Comparison of ENCODE assay signal across 9 mouse cellular contexts in genomic region chr6:8949665-8950201, GRCm38 (mm10). TPM values are rescaled to one million over a fixed set of nuclear protein-coding genes. Genes with fewer than 3 reads are reported as not detected.
DNase-seq lines count a peak whose midpoint lies in the region; ATAC-seq lines count a peak whose summit lies in the region.
"Had no signal": no experiment of that assay in that cellular context is flagged by ENCODE, and none has a peak within 500 bp of the region (broad histone marks: within the 10 kb centered on the region; RNA-seq: fewer than 3 reads in every experiment).

No protein-coding gene starts in this region.

- H3K9me3 ChIP-seq in heart, embryonic 11.5 days (replicated peaks; ENCODE audit: control insufficient read depth, low read length), result no peaks in the 10 kb centered on the region
- no peaks in the 10 kb centered on the region for H3K9me3 ChIP-seq in forebrain, embryonic 15.5 days
- no peaks in the 10 kb centered on the region for H3K9me3 ChIP-seq in limb, embryonic 13.5 days
- H3K9me3 ChIP-seq: G1E had no signal

- no peaks in the 10 kb centered on the region for H3K36me3 ChIP-seq in heart, embryonic 11.5 days (ENCODE audit: control insufficient read depth, insufficient read depth, low read length)
- H3K36me3 ChIP-seq in forebrain, embryonic 15.5 days, result no peaks in the 10 kb centered on the region
- no peaks in the 10 kb centered on the region for H3K36me3 ChIP-seq in limb, embryonic 13.5 days
- H3K36me3 ChIP-seq: G1E had no signal

- H3K27me3 ChIP-seq in heart, embryonic 11.5 days (ENCODE audit: control insufficient read depth, insufficient read depth, low read length), result peaks cover 72% of the 10 kb centered on the region
- H3K27me3 ChIP-seq in forebrain, embryonic 15.5 days, result peaks cover 48% of the 10 kb centered on the region
- peaks cover 90% of the 10 kb centered on the region for H3K27me3 ChIP-seq in limb, embryonic 13.5 days

- H3K4me1 ChIP-seq in heart, embryonic 11.5 days (ENCODE audit: control insufficient read depth, insufficient read depth, low read length), result peaks cover 14% of the 10 kb centered on the region; the same call in 1 of the 2 replicates
- peaks cover 4% of the 10 kb centered on the region; the same call in 1 of the 2 replicates for H3K4me1 ChIP-seq in brown adipose tissue, adult 24 weeks (ENCODE audit: control insufficient read depth, insufficient read depth, insufficient read length, low read length)
- H3K4me1 ChIP-seq in forebrain, embryonic 15.5 days, result peaks cover 49% of the 10 kb centered on the region
- H3K4me1 ChIP-seq in limb, embryonic 13.5 days, result peaks cover 34% of the 10 kb centered on the region

- no peak overlapping the region for H3K9ac ChIP-seq in heart, embryonic 11.5 days (ENCODE audit: low read depth, low read length)
- peak overlapping the region; percentile 60 for H3K9ac ChIP-seq in forebrain, embryonic 15.5 days (replicated peaks)
- H3K9ac ChIP-seq in limb, embryonic 13.5 days, result no peak overlapping the region

- H3K4me2 ChIP-seq in heart, embryonic 11.5 days, result peak overlapping the region; percentile 28
- H3K4me2 ChIP-seq in forebrain, embryonic 15.5 days (replicated peaks), result peak overlapping the region; percentile 94
- peak overlapping the region; percentile 61 for H3K4me2 ChIP-seq in limb, embryonic 13.5 days (replicated peaks)

- 0 out of 2 replicates have a peak, but pooled peaks have one; percentile 31 for ATAC-seq in heart, embryonic 11.5 days (replicated peaks; ENCODE audit: insufficient number of reproducible peaks, low FRiP score, low TSS enrichment)
- ATAC-seq in forebrain, embryonic 15.5 days (replicated peaks), result peak; percentile 56
- no peak for ATAC-seq in limb, embryonic 13.5 days (ENCODE audit: low FRiP score, low read depth)

- under 1% methylated on average over 31 of the region's 31 CpGs for WGBS in heart, embryonic 11.5 days (ENCODE audit: insufficient replicate concordance)
- under 1% methylated on average over 31 of the region's 31 CpGs for WGBS in forebrain, embryonic 15.5 days
- 1% methylated on average over 31 of the region's 31 CpGs for WGBS in limb, embryonic 13.5 days

- no peak overlapping the region for H3K27ac ChIP-seq in heart, embryonic 11.5 days (ENCODE audit: low read depth, low read length)
- no peak overlapping the region for H3K27ac ChIP-seq in brown adipose tissue, adult 24 weeks (replicated peaks; ENCODE audit: low read depth, low read length)
- H3K27ac ChIP-seq in forebrain, embryonic 15.5 days (replicated peaks), result peak overlapping the region; percentile 81
- H3K27ac ChIP-seq in limb, embryonic 13.5 days, result no peak overlapping the region

- peak overlapping the region; percentile 34 for H3K4me3 ChIP-seq in heart, embryonic 11.5 days (ENCODE audit: low read depth, low read length)
- peak overlapping the region; percentile 3; the same call in 1 of the 2 replicates for H3K4me3 ChIP-seq in brown adipose tissue, adult 24 weeks (ENCODE audit: insufficient read depth, low read depth, low read length)
- H3K4me3 ChIP-seq in forebrain, embryonic 15.5 days, result peak overlapping the region; percentile 53
- peak overlapping the region; percentile 39 for H3K4me3 ChIP-seq in limb, embryonic 13.5 days

- DNase-seq in heart, adult 8-10 months (ENCODE audit: low spot score), result no peak
- DNase-seq in urinary bladder, postnatal 14 days (ENCODE audit: low spot score), result no peak
- DNase-seq in Muller cell, postnatal 12 days (ENCODE audit: inconsistent ontology term), result no peak
- no peak for DNase-seq in MN1 (ENCODE audit: low spot score)

RNA-seq across cellular contexts. Expression of gene Nxph1, which starts 1.5 kb away (rescaled TPM):
- polyA plus RNA-seq in heart, embryonic 11.5 days (2014; fragmentation: Nextera tagmentation; extraction: Ambion mirVana), result 0.21 TPM in 1 of 2 replicates, not detected in the other
- total RNA-seq in heart, adult 8-10 months (2022), result not detected
- not detected in 2 replicates for polyA plus RNA-seq in brown adipose tissue, adult 24 weeks (2012; ENCODE audit: insufficient read depth, insufficient read length, missing spikeins)
- polyA plus RNA-seq in forebrain, embryonic 15.5 days (2015; fragmentation: Nextera tagmentation; extraction: Ambion mirVana), result 40.1 and 42.9 TPM in 2 replicates
- 1.5 and 1.6 TPM in 2 replicates for polyA plus RNA-seq in limb, embryonic 13.5 days (2015; fragmentation: Nextera tagmentation; extraction: Ambion mirVana)
- polyA plus RNA-seq: G1E had no signal

Comparison
In these comparisons a context has a peak if more than half of its experiments do, and no peak if none do; other contexts are left out.
1. H3K4me2 ChIP-seq: peak in every context shown above with its lines; median percentile 94 in forebrain, embryonic 15.5 days; 61 in limb, embryonic 13.5 days; 28 in heart, embryonic 11.5 days.
2. H3K4me3 ChIP-seq: peak in every context shown above with its lines; median percentile 53 in forebrain, embryonic 15.5 days; 39 in limb, embryonic 13.5 days; 34 in heart, embryonic 11.5 days; 3 in brown adipose tissue, adult 24 weeks.
3. RNA of gene Nxph1, which starts 1.5 kb away (polyA plus RNA-seq): 40.1 to 42.9 TPM in forebrain, embryonic 15.5 days; 1.5 to 1.6 TPM in limb, embryonic 13.5 days, 0.21 TPM in heart, embryonic 11.5 days and not detected in brown adipose tissue, adult 24 weeks; every median in the first group is over 10 times any median in the second.